Mouse (Mus musculus) neutrophil, adult 5-6 weeks (primary cell): Measurements from ENCODE around the gene Dph2. TPM values are rescaled to one million over a fixed set of nuclear protein-coding genes. Genes with fewer than 3 reads are reported as not detected.

Experiments
- ATAC-seq: fragments of 151-379, 151-347 bp; 2 replicates; pipeline ENCODE4 v1.8.0; 2017; ENCODE audit warnings: mild to moderate bottlenecking, moderate TSS enrichment; ENCODE audit not compliant: insufficient number of reproducible peaks, poor library complexity, low FRiP score, severe bottlenecking; ENCODE audit errors: extremely low read depth
- total RNA-seq: library from RNA; stranded (forward); fragments of 200-1000 nt; gene quantifications from 2 replicates; pipeline ENCODE4 v1.2.3, GENCODE M21; 2017

Gene Dph2
- total RNA-seq, 1 experiment from 2014 or later, result 11.8 TPM

GRCm38 (mm10) chr4:117913421-117913820, 21.6 kb upstream of the Dph2 start:
- no peak for ATAC-seq

- no peak for ATAC-seq
Observed at GRCm38 (mm10) chr4:117912685-117913273, 20.9 kb upstream of the Dph2 start.

- no peak for ATAC-seq
Observed at GRCm38 (mm10) chr4:117912131-117912561, 20.3 kb upstream of the Dph2 start.

- ATAC-seq, result no peak
Observed at GRCm38 (mm10) chr4:117908834-117909453, 17.1 kb upstream of the Dph2 start.

GRCm38 (mm10) chr4:117906196-117906595, 14.4 kb upstream of the Dph2 start:
- ATAC-seq, result no peak

GRCm38 (mm10) chr4:117904761-117905160, 12.9 kb upstream of the Dph2 start:
- no peak for ATAC-seq

GRCm38 (mm10) chr4:117904094-117904493, 12.3 kb upstream of the Dph2 start:
- no peak for ATAC-seq

- ATAC-seq, result no peak
Observed at GRCm38 (mm10) chr4:117898111-117898510, 6.3 kb upstream of the Dph2 start.

- no peak for ATAC-seq
Observed at GRCm38 (mm10) chr4:117896031-117896430, 4.2 kb upstream of the Dph2 start.

GRCm38 (mm10) chr4:117895339-117895738, 3.5 kb upstream of the Dph2 start:
- no peak for ATAC-seq

- no peak for ATAC-seq
Observed at GRCm38 (mm10) chr4:117894601-117895000, 2.8 kb upstream of the Dph2 start.

GRCm38 (mm10) chr4:117893376-117893775, 1.5 kb upstream of the Dph2 start:
- ATAC-seq, result no peak

GRCm38 (mm10) chr4:117890750-117891149, 1.1 kb downstream of the Dph2 start:
- ATAC-seq, result no peak

GRCm38 (mm10) chr4:117890031-117890430, 1.8 kb downstream of the Dph2 start:
- ATAC-seq, result no peak

- ATAC-seq, result no peak
Observed at GRCm38 (mm10) chr4:117889471-117889870, 2.4 kb downstream of the Dph2 start.

- no peak for ATAC-seq
Observed at GRCm38 (mm10) chr4:117887920-117888319, 3.9 kb downstream of the Dph2 start.

GRCm38 (mm10) chr4:117887133-117887532, 4.7 kb downstream of the Dph2 start, which contains the start of gene Atp6v0b:
Atp6v0b (minus strand) TSS chr4:117887333.
- peak; percentile 71 for ATAC-seq

- peak; percentile 30; the same call in 1 of the 2 replicates for ATAC-seq
Observed at GRCm38 (mm10) chr4:117886644-117887043, 5.2 kb downstream of the Dph2 start.

- ATAC-seq, result no peak
Observed at GRCm38 (mm10) chr4:117885994-117886393, 5.8 kb downstream of the Dph2 start.

- ATAC-seq, result no peak
Observed at GRCm38 (mm10) chr4:117885093-117885492, 6.7 kb downstream of the Dph2 start.

GRCm38 (mm10) chr4:117884146-117884545, 7.7 kb downstream of the Dph2 start:
- ATAC-seq, result no peak
